Mouse (Mus musculus): Measurements from ENCODE around the gene Shisa3. TPM values are rescaled to one million over a fixed set of nuclear protein-coding genes. Genes with fewer than 3 reads are reported as not detected.

Gene Shisa3
- total RNA-seq, 2 experiments from 2014 or later = 0.94 to 1.9 TPM

DNA sequence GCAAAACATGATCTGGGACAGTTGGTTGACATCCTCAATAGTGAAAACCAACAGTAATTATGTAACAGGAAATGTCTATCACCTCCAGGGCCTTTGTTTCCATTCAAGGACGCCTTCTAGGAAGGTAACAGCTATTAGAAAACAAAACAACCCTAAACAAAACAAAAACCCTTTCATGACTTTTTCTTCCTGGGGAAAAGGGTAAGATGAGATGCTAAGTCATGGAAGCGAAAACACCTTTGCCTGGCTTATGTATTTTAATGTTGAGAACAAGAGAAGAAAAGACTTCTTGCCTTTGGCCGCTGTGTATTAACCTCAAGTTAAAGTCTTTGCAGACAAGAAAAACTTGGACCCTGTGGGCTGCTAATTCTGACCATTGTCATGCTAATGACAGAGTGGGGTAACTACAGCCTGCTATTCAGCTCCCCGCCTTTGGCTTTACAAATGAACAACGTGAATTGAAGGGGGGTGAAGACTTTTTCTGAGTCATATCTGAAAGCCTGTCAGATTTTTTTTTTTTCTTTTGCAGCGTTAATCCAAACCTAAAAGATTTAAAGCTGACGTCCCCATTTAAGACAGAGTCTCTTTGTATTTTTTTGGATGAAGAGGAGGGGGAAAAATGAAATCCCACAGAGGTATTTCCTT, 25.6 kb downstream of the Shisa3 start:
- DNase-seq = no peak

DNA sequence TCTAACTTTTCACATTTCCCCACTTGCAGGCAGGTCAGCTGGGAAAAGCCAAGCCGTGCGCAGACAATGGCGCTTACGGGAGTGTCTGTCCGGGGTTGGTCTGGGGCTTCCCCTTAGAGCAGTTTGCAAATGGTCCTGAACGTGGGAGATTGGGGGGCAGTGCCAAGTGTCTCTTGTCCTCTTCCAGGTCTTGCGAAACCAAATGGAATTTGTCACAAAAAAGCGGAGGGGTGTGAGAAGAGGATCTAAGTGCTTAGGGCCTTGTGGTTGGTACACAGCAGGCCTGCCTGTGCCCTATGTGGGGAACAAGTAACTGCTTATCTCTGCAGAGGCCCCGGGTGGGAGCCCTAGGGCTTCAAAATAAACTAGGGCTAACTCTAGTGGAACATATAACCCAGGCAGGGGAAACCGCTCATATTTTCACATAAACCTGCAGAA, 26.2 kb downstream of the Shisa3 start:
- no peak for DNase-seq

DNA sequence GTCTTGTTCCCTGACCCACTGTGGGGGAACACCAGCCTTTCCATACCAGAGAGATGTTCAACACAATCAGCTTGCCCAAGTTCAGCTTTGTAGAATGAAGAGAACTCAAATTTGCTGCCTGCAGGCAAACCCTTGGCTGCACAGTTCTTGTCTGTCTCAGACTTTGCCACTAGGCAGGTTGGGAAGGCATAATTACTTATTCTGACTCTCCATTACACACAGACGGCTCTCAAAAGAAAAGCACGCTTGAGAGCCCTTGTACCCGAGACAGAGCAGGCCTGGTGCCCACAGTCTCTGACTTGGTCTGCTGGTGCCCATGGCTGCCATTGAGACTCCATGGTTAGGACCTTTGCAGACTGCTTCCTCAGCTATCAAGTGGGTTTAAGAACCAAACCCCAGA, 26.7 kb downstream of the Shisa3 start:
- no peak for DNase-seq

DNA sequence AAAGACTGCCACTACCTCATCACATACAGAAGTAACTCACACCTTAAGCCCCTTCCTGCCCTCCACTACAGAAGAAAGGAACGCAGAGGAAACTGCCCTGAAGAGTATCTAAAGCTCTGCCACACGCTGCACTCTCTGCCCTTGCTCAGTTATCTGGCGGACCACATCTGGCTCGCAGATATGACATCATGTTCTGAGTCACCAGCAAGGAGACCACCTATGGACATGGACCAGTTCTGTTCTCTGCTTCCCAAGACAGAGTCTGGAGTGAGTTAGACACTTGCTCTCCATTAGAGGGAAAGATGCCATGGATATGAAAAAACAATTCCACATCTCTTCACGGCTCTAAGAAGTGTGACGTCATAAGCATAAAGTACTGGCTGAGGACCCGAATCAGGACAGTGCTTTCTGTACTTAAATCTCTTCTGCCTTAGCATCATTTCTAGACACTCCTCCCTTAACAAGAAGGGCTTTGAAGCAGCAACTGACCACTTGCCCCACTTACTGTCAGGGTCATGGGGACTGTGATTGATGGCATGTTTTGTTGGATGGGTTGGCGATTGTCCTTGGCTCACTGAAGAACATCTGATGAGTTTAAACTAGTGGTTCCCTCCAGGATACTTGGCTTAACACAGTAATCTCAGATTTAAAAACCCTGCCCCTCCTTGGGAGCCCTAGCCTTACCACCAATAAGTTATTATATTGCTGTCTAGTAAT, 33.1 kb downstream of the Shisa3 start:
- DNase-seq = no peak

DNA sequence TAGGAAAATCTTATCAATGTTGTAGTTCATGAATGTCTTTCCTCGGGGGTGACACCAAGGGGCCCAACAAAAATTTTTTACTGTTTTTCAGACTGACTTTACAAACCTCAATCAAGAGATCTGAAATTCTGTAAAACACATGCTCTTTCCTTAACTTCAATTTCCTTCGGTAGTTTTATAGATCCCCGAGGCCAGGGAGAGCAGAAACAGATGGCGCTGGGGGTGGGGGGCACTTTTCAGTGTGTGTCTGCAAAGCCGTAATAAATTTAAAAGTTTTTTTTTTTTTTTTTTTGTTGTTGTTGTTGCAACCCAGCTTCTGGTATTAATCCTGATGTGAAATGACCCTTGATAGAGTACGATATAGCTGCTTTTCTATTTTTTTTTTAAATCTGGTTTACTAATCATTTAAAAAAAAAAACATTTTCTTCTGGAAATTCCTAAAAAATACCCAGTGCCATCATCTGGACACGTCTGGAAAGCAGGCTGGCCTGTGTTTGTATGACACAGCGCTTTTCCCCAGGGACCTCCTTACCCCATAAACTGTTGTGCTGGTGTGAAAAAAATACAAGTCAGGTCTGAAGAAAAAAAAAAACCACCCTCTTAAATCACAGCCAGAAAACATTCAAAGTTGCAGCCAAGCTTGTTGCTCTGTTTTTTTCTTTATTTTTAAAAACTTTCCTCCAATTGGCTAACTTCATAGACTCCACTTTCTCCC, 33.9 kb downstream of the Shisa3 start:
- no peak for DNase-seq

DNA sequence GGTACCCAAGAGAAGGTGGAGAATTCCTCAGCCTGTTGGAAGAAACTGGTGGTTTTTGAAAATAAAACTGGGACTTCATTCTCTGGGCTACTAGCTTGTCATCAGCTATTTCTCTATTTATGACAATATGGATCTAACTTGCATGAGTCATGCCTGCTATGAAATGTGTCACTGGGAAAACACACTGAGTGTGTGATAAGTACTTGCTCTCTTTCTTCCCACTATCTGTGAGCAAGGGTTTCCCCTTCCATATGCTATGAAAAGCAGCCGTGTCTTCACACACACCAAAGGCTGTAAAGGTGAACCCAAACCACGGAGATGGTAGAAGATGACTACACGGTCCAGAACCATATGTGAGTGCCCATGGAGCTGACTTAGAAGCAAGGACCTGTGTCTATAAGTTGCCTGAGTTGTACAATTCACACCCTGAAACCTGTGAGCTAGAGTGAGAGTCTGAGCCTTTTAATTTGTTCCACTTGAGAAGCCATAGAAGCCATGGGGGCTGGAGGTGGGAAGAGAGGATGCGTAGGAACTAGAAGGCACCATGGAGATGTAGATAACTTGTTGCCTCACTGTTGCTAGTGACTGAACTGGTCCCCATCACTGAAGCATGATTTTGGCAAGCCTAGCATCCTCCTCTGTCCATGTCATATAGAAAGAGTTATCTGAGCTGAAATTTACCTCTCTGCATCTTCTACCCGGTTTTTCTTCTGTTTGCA, 36.0 kb downstream of the Shisa3 start:
- DNase-seq = no peak

DNA sequence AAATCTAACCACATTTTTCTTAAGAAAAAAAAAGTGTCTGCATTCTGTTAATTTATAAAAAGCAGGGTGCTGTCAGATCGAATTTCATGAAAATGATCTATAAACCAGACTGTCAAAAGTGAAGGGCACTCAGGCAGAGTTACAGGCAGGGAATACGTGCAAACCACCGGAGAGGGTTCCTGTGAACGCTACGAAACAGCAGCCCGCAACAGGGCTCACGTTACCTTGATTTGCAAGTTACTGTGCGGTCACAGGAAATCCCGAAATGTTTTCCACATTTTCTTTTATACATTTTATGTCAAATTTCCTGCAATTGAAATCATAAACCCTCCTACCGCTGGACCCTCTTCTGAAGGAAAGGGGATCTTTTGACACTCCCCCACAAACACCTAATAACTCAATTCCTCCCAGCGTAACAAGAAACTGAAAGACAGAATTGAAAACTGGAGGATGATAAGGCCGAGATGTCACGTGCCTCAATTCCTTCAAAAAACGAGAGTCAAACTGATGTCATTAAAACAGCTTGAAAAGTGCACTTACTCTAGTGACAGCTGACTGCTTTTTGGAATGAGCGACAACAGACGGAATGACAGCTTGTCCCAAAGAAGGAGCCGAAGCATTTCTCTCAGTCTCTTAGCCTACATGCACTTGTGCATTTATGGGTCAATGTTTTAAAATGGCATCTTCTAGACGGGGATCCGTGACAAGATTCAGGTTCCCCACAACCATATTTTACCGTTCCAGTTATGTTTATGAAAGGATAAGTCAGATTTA, 39.3 kb downstream of the Shisa3 start:
- no peak for DNase-seq

DNA sequence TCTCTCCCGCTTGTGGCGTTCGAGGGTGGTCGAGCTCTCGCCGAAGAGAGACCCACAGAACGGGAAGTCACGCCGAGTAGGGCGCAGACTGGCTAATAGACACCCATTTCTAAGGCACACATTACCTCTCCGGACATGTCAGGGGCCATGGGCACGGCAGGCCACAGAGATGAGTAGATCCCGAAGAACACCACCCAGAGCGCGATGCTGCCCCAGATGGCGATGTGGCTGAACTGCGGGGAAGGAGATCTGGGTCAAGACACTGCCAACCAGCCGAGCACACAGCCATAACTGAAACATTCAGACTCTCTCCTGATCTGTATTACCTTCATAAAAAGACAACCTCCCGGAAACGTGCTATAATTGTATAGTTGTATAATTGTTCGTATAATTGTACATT, 39.9 kb downstream of the Shisa3 start:
- DNase-seq = peak; percentile 17

DNA sequence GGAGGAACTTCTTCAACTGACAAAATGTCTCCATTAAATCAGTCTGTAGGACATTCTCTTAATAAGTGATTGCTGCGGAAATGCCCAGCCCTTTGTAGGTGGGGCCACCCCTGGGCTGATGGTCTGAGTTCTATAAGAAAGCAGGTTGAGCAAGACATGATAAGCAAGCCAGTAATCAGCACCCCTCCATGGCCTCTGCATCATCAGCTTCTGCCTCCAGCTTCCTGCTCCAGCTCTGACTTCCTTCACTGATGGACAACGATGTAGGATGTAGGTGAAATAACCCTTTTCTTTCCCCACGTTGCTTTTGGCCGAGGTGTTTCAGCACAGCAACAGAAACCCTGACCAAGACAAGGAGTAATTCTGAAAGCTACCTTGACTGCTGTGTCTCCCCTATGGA, 41.5 kb downstream of the Shisa3 start:
- no peak for DNase-seq

DNA sequence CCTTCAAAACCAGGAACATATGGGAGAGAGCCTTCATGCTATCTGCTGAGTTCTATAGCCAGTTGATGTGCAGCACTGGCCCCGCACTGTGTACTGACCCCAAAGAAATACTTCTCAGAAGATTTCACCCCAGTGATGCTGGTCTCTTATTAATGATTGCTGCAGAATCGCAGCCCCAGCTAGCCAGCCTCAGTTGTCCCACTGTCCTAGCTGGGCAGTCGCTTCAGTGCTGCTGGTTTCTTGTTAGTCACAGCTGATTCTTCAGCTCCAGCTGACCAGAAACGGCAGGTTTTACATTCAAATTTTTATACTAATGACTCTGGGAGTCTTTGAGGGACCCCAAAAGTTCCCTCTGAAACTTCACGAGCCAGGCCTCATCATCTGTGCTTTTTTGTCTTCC, 42.3 kb downstream of the Shisa3 start:
- no peak for DNase-seq

DNA sequence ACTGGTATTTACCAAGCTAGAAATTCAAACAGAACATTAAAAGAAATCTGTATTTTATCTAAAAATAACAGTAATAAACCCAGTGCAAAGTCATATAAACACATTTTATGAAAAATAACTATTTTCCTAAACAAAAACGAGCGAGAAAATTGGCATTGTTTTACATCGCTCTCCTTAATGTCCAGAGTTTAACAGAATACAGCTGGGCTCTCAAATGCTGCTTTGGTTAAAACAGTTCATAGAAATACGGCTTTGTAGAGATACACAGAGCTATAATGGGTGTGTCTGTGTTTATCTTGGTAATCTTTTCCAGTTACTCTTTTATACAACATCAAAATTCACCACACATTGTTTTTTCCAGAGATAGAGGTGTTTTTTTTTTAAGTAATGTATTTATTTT, 44.8 kb downstream of the Shisa3 start:
- no peak for DNase-seq

DNA sequence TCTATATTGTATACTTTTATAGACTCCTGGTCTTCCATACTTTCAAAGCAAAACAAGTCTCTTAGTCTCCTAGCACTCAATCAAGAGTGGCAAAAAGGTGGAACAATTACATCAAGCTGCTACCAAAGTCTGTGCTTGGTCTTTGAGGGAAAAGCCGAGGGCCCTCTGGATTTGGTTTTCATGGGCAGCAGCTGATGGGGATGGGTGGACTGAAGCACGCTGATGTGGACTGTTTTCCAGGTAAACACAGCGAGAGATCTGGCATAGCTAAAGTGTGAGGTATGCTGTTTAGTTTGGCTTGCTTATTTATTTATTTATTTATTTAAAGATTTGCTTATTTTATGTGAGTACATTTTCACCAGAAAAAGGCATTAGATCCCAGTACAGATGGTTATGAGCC, 45.9 kb downstream of the Shisa3 start:
- DNase-seq = no peak

DNA sequence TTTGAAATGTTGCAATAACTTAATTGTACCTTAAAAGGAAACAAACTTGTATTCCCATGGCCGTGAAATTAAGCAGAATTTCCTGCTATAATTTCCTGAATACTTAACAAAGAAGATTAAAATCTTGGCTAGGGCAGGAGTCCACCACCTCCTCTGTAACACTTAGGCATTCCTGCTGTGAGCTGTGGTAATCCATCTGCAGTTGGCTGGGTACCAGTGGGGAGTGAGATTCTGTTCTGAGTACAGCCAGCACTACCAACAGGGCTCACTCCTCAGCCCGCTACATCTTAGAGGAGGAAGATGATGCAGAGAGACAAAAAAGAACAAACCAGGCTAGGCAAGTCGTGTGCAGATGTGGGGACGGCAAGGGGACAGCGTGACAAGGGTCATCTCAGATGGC, 46.9 kb downstream of the Shisa3 start:
- no peak for DNase-seq

DNA sequence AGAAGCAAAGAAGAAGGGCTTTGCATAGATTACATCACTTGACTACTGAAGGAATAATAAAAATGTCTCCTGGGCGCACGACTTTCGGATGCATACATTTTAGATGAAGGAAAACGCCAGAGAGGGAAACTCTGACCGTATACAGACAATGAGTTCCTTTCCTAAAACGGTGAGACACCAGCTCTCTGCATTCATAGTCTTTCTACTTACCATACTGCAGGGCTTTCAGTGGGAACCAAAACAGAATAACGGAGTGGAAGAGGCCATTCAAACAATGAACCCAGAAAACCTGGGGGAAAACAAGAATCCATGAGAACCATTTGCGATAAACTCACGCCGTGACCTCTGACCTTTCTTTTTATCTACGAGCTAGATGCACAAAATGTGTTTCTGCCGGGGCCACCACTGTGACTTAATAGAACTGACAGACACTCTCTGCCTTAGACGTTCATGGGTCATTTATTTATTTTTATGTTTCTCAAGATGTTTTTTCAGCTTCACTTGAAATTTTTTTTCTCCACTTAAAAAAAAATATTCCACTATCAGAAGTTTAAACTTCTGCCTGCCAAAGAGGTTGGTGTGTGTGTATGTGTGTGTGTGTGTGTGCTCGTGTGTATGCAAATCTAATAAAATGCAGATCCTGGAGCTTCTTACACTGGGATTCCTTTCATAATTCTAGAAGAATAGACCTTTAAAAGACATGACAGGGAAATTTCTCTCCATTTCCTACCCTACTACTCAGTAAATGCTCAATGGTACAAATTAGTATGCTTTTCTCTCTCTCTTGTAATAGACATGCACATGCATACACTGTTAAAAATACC, 48.2 kb downstream of the Shisa3 start:
- no peak for DNase-seq

DNA sequence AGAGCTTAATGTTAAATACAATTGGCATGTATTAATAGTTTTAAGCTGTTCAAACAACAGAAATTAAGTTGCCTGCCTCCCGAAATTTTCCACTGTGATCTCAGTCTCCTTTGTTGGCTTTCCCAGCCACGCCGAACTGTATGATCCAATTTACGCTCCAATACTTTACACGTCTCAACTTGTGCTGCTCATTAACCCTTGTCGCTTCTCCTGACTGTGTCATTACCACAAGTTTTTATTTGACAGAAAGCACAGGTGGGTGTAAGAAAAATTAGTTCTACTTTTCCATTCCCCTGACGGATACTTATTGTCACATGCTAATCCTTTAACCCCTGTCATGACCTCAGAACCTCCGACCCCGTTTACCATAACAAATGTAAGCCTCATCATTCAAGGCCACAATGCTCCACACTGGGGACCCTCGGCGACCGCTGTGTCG, 49.2 kb downstream of the Shisa3 start:
- no peak for DNase-seq

DNA sequence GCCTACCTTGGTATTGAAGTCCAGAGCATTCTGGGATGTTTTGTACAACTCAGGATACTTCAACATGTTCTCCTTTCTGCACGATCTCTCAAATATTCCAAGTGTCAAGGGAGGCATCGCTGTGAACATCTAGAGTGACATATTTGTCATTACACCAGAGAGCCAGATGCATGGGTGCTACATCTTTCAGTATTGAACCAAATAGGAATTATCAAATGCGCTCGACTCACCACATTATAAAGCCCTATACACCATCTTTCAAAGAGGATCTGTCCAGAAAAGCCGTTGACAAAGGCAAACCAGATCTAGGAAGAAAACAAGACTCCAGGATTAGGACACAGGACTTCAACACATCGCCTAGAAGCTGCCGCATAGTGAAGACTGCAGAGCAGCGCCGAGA, 52.2 kb downstream of the Shisa3 start:
- no peak for DNase-seq

DNA sequence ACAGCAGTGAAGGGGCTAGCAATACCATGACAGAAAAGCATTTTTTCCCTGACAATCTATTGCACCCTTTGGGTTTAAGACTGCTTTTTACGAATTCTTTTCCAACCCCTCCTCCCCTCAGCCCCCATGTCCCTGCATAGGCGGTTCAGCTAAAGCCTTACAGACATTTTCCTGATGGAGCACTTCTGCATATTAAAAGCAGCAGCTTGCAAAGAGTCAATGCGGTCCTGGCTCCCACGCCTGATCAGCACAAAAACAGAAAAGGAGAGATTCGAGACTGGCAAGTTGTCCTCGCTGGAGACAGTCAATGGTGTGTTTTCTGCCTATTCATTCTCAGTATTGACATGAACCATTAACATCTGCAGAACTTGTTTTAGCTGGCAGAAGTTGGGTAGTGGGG, 55.0 kb downstream of the Shisa3 start:
- no peak for DNase-seq

DNA sequence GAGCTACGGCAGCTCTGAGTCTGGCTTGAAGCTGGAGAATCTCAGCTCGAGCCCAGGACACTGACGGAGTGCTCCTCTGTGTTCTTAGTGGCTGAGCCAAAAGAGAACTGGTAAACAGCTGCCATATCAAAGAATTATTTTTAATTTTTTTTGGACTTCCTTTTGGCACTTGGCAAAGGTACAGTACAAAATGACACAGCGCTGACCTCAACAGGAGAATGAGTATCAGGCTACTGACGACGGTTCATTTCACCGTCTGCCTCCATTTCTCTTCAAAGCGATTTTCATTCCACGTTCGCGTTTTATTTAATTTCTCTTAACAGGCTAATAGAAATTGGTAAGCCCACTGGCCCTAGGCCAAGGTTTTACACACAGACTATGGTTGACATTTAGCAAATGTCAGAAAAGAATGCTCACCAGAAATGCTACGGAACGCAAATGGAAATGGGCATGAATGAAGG, 61.8 kb downstream of the Shisa3 start:
- DNase-seq = peak; percentile 11

DNA sequence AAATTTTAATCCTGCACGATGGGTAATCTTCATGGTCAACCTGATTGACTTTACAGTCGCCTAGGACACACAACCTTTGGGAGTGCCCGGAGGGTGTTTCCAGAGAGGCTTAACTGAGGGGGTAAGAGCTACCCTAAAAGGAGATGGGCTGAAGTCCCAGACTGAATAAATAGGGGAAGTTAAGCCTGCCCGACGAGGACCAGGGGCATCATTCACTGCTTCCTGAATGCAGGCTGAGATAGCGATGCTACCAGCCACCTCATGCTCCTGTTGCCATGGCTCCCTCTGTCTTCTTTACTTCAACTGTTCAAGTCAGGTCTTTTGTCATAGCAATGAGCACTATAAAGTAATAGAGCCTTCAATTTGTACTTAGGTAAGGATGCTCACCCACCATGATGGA, 62.5 kb downstream of the Shisa3 start:
- DNase-seq = no peak

DNA sequence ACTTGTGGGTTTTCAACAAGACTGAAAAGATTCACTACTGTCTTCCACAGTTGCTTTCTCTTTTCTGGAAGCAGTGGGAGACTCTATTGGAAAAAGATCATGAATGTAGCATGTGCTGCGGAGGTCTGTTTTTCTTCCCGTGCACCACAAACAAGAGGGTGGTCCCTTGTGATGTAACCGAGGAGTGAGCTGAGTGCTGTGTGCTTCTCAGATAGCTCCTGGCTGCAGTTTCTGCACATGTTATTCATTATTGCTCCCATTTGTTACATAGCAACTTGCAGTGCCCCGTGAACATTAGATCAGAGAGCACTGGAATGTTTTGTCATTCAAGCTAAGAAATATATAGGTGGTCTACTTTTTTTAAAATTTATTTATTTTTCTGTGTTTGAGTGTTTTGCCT, 65.3 kb downstream of the Shisa3 start:
- DNase-seq = no peak

All from gastrocnemius, postnatal 25 days (tissue).